Mouse (Mus musculus) B cell, adult 2 months (primary cell): Measurements from ENCODE around the gene Ube2u.

Source experiments
- DNase-seq, 2 experiments: peaks; one replicate each; pipeline ENCODE4 v3.0.0; 2022

The Ube2u gene

DNA sequence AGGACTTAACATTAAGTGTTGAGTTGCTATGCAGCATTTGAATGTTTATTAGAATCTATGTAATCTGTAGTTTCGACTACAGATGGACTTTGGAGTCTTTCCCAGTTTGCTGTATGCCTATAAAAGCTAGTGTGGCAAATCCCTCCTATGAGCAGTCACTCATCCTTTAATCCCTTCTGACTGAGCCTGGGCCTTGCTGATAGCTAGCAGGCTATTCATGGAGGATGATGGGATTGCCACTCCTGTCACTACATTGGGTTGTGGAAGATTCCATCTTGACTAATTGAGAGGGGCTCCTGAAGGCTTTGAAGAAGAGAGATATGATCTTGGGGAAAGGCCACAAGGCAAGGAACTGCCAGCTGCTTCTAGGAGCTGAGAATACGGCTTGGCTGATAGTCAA, 74.6 kb downstream of the Ube2u start:
- DNase-seq = no peak

DNA sequence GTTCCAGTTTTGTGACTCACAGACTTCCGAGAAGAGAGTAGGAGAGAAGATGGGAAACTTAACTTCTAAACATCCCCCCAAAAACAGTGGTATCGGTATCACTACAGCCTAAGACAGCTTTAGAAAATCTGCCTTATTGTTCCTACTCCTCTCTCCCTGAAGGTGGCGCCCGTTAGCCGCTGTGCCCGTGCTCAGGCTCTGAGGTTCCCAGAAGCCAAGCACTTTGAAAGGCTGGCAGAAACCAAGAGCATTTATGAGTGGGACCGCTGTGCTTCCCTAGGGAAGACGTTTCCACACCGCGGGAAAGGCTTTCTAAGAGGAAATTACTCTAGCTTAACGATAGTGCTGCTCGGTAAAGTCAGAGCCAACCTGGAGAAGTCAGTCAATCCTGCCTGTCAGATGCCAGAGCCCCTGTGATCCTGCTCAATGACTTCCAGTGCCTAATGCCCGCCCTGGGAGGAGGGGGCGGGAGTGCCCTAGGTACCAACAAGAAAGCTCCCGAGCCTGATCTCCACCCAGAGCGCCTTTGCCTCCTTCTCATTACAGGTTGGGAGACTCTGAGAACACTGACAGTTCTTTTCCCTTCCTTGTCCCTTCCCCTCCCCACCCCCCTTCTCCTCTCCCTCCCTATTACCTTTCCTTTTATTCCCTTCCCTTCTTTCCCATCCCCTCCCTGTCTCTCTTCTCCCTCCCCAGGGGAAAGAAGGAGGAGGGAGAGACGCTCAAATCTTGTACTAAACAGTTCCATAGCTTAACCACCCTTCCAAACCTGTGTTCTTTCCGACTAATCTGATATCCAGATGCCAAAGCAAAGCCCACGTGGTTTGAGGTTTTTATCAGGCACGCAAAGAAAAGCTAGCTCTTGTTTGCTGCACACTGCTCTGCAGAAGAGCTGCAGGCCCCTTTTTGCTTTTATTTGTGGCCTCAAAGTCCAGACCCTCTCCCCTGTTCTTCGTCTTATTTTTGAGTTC, 109.9 kb downstream of the Ube2u start:
- no peak for DNase-seq

DNA sequence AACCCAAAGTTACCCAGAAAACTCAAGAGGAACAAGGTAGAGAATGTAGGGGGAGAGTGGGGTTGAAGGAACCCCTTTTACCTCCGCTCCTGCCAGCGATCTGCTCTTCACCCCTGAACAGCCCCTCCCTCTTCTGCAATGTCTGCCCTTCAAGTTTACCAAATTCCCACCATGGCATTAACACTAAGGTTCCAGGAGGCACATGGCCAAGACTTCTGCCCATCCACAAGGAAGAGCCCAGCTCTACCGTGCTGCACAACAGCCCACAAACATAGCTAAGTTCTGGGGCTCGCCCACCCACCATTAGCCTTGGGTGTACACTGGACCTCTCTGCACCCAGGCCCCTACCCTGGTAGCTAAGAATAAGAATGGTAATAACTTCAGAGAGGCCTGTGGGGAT, 117.1 kb downstream of the Ube2u start:
- no peak for DNase-seq

DNA sequence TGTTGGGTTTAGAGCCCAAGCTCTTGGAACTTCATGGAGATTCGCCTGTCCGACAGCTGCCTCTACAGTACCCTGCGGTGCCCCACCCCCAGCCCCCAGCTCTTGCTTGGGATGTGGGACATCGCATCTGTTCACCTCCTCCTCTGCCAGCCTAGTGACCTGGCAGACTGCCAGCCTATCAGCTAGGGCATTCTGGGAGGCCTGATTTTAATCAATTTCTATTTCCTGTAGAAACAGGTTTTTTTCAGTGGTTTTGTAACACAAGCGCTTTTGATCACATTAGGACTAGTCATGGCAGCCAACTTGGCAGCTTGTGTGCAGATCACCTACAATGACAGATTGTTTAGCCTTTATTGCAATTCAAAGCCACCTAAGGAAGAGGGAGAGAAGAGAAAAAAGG, 118.0 kb downstream of the Ube2u start:
- no peak for DNase-seq

DNA sequence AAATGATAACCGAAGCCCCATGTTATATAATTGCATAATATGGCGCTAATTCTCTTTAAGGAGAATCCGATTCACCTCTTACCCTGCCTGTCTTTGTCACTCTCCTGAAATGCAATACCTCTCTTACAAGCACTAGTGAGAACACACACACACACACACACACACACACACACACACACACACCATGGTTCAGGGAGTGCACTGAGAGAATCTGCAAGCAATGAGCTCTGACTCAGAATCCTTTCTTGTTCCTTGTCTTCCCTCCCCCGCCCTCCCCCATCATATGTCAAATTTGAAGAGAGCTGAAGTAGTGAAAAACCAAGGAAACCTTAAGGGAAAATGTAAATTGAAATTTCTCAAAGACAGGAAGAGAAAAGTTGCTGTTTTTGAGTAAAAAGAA, 118.4 kb downstream of the Ube2u start:
- no peak for DNase-seq
